Mouse (Mus musculus): ENCODE measurements around the gene Klkb1.
"Not testable (repeated sequence)": the region's sequence is repeated elsewhere in the genome, so short reads cannot be mapped to it uniquely, and the experiment has no call there.

Gene Klkb1

DNA sequence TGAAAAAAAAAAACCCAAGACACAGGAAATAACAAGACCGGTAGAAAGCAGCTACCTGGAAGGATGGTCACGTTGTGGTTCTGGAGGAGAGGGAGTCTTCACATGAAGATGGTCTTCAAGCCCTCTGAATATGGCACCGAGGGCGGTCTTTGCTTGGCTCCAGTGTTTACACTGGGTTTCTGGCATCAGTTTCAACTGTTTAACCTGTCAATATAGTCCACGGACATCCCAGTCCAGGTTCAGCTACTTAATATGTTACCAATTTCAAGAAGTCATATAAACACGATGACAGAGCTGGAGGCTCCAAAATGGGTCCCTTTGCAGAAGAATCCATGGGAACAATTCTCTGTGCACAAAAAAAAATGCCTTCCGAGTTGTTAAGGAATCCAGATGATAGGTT is at the start of gene Klkb1:
Gene Klkb1 (minus strand): TSS at position 173 of the 400 bp plus-strand sequence.
- DNase-seq (ENCODE audit: low spot score) = no peak

- no peak for DNase-seq (ENCODE audit: low spot score)
Observed at GRCm38 (mm10) chr8:45344298-45344697, 49.6 kb upstream of the Klkb1 start.

- no peak for DNase-seq (ENCODE audit: low spot score)
Observed at GRCm38 (mm10) chr8:45341630-45342628, 47.3 kb upstream of the Klkb1 start.

- DNase-seq (ENCODE audit: low spot score) = no peak
Observed at GRCm38 (mm10) chr8:45333493-45333892, 38.8 kb upstream of the Klkb1 start.

GRCm38 (mm10) chr8:45332685-45333409 is 38.2 kb upstream of the Klkb1 start, which contains the start of gene Cyp4v3:
Gene Cyp4v3 (minus strand): TSS chr8:45333216.
- peak; percentile 82 for DNase-seq (ENCODE audit: low spot score)

GRCm38 (mm10) chr8:45330856-45331255 is 36.2 kb upstream of the Klkb1 start:
- no peak for DNase-seq (ENCODE audit: low spot score)

GRCm38 (mm10) chr8:45329206-45329980 is 34.7 kb upstream of the Klkb1 start:
- DNase-seq (ENCODE audit: low spot score) = no peak

- DNase-seq (ENCODE audit: low spot score) = not testable (repeated sequence)
Observed at GRCm38 (mm10) chr8:45327076-45327475, 32.4 kb upstream of the Klkb1 start.

DNA sequence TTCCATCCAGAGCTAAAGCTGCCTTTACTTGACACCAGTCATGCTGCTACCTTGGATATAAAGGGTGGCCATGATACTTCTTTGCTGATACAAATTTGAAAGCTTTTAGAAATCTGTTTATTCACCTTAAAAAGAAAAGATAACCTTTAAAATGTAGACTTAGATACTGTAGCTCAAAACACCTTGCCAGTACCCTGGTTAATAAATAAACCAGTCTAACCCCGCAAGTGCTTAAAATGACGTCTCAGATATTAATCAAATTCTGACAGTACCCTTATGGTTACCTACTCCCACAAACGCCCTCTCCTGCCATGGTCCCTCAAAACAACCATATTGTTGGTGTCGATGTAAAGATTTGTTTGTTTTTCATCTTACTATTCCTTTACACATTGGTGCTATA is 29.5 kb upstream of the Klkb1 start:
- no peak for DNase-seq (ENCODE audit: low spot score)

GRCm38 (mm10) chr8:45321365-45321764 is 26.7 kb upstream of the Klkb1 start:
- DNase-seq (ENCODE audit: low spot score) = no peak

DNA sequence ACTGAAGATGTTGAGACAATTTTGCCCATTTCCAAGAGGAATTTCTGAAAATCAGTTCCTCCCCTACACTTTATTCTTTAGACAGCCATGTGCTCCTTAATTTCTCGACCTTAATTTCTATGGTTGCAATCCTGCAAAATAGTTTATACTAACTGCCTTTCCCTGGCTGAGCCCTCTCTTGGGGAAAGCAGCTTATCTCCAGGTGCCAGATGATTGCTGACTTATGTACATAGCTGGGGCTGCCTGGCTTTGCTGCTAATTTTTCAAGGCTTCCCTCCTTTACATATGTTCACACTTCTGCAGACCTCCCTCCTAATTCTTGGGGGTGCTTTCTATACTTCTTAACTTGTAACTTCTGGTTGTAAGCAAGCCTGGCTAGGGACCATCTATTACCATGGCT is 26.3 kb upstream of the Klkb1 start:
- DNase-seq (ENCODE audit: low spot score) = no peak

GRCm38 (mm10) chr8:45310967-45311366 is 16.3 kb upstream of the Klkb1 start:
- no peak for DNase-seq (ENCODE audit: low spot score)

DNA sequence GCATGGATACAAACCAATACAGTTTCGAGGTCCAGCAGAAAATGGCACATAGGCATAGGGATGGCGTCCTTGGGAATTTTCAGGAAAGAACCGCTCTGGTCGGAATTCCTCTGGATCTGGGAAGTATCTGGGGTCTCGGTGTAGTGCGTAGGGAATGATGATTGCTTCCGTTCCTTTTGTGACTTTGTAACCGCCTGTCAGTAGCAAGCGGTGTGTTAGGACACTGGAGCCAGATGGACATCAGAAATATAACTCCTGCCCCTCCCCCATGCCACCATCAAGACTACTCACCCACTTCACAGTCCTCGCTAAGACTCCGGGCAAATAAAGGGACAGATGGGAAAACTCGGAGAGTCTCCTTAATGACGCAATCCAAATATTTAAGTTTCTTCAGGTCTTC is 13.7 kb upstream of the Klkb1 start, which contains the start of gene Gm45753:
Gene Gm45753 (minus strand): TSS at position 101 of the 400 bp plus-strand sequence.
- DNase-seq (ENCODE audit: low spot score) = no peak

- no peak for DNase-seq (ENCODE audit: low spot score)
Observed at GRCm38 (mm10) chr8:45305479-45305878, 10.8 kb upstream of the Klkb1 start.

DNA sequence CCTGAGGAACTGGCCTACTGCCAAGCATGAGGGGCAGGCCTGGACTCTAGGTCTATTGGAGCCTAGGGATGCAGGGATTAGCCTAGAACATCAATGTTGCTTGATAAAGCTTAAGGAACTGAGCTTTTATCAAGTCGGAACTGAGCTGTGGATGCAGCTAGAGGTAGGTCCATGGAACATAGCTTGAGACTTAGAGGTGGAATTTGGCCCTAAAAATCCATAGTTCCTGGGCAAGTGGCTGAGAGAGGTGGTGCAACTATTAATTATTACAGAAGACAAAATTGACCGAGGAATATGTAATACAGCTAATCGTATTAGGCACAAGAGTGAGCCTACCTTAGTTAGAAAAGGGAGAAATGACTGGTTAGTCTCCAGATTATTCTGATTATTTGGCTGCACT is 9.7 kb upstream of the Klkb1 start:
- no peak for DNase-seq (ENCODE audit: low spot score)

DNA sequence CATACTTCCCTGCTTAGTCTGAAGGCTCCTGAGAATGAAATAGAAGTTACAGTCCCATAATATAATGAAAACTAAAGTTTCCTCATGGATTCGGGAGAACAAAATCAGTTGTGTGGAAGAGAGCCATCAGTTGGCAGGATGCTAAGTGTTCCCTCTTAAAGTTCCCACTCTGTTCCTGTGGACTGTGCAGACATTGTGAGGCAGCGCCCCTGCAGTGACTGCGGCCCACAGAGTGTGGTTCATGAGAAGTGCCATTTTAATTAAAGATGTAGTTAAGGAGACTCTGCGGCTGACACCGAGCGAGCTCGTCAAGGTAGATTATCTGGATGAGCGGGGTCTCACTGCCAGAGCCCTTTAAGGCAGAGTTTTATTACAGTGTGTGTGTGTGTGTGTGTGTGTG is 7.7 kb upstream of the Klkb1 start:
- no peak for DNase-seq (ENCODE audit: low spot score)

GRCm38 (mm10) chr8:45295276-45295675 is 617 bp upstream of the Klkb1 start:
- DNase-seq (ENCODE audit: low spot score) = no peak

GRCm38 (mm10) chr8:45291790-45292189 is 2.9 kb downstream of the Klkb1 start:
- DNase-seq (ENCODE audit: low spot score) = no peak

DNA sequence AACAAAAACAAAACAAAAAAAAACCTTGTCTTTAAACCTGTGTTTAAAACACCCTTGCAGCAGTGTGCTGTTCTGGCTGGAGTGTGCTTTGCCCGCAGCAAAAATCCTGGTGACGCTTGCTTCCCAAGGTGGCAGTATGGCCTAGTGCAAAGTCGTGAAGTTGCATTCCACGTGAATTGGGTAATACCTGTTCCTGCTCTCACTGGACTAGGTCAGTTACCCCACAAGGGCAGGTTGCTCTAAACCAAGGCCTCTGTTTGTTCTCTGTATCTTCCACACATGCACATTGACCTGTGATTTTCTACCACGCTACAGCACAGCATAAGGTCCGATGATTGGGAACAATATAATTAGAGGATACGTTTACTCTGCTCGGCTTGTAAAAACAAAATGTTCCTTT is 13.0 kb downstream of the Klkb1 start:
- no peak for DNase-seq (ENCODE audit: low spot score)

DNA sequence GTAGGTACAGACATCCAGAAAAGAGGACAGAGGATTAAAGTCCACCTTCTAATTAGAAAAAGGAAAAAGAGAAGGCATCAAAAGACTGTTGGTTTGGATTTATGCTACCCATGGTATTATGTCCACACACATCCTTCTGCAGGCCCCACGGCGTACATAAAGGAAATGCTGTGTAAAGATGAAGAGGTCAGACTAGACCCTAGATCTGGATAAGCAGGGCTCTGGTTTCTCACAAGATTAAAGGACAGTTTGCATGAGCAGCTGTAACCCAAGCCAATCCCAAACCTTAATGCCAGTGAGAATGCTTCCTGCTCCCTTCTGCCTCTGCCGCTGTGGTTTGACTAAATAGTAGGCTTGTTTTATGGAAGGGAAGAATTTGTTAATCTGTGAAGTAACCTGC is 17.2 kb downstream of the Klkb1 start:
- no peak for DNase-seq (ENCODE audit: low spot score)

GRCm38 (mm10) chr8:45274317-45274716 is 20.3 kb downstream of the Klkb1 start:
- DNase-seq (ENCODE audit: low spot score) = no peak

GRCm38 (mm10) chr8:45269056-45269455 is 25.6 kb downstream of the Klkb1 start:
- DNase-seq (ENCODE audit: low spot score) = no peak
